Mouse (Mus musculus) small intestine, adult 2 months (tissue): ENCODE results near the gene Ttc17. TPM values are rescaled to one million over a fixed set of nuclear protein-coding genes. Genes with fewer than 3 reads are reported as not detected.
A peak's percentile ranks its signal among the peaks of the same experiment; 100 is the strongest.

Source experiments
- H3K27ac ChIP-seq: fragments of 200-500 bp; 2 replicates; pipeline ENCODE4 v1.5.1; 2012; ENCODE audit warnings: low read depth, low read length, control low read depth, inconsistent platforms; ENCODE audit not compliant: insufficient read depth
- H3K27me3 ChIP-seq: fragments of 200-500 bp; 2 replicates; pipeline ENCODE4 v1.6.1; 2012; ENCODE audit warnings: mild to moderate bottlenecking, moderate library complexity, low read length, inconsistent platforms; ENCODE audit not compliant: control insufficient read depth, insufficient read depth
- H3K36me3 ChIP-seq: fragments of 200-500 bp; 2 replicates; pipeline ENCODE4 v1.6.1; 2012; ENCODE audit warnings: mild to moderate bottlenecking, low read length, control low read depth, inconsistent platforms; ENCODE audit not compliant: control insufficient read depth, insufficient read depth
- H3K4me1 ChIP-seq: fragments of 200-500 bp; 2 replicates; pipeline ENCODE4 v1.6.1; 2012; ENCODE audit warnings: low read length, inconsistent platforms, mixed read lengths; ENCODE audit not compliant: control insufficient read depth, insufficient read depth, insufficient read length
- H3K4me3 ChIP-seq: fragments of 200-500 bp; 2 replicates; pipeline ENCODE4 v1.5.1; 2012; ENCODE audit warnings: low read depth, mild to moderate bottlenecking, control low read depth, inconsistent platforms, low read length, moderate library complexity
- CTCF ChIP-seq: fragments of 200-500 bp; IDR thresholded peaks from 2 replicates; pipeline ENCODE4 v1.5.1; 2012; ENCODE audit warnings: low read depth, mild to moderate bottlenecking, control low read depth, inconsistent platforms, low read length, moderate library complexity, mixed read lengths; ENCODE audit not compliant: insufficient replicate concordance, insufficient read length; ENCODE audit errors: extremely low read depth
- POLR2A ChIP-seq: fragments of 200-500 bp; IDR thresholded peaks from 2 replicates; pipeline ENCODE4 v1.6.1; 2012; ENCODE audit warnings: low read depth, mild to moderate bottlenecking, control low read depth, inconsistent platforms, low read length, moderate library complexity
- WGBS: fragments of 180-500 bp; shearing (Covaris S2); methylation state at CpG from one replicate; pipeline ENCODE4 v1.1.7; 2018; 5-methylcytosine and 5-hydroxymethylcytosine counted together
- polyA plus RNA-seq: library from polyadenylated mRNA; depleted of rRNA; stranded (reverse); fragments of >200 nt; gene quantifications from 2 replicates; pipeline ENCODE4 v1.2.3, GENCODE M21; 2012

The Ttc17 gene
- polyA plus RNA-seq, 1 experiment: 12.3 TPM

DNA sequence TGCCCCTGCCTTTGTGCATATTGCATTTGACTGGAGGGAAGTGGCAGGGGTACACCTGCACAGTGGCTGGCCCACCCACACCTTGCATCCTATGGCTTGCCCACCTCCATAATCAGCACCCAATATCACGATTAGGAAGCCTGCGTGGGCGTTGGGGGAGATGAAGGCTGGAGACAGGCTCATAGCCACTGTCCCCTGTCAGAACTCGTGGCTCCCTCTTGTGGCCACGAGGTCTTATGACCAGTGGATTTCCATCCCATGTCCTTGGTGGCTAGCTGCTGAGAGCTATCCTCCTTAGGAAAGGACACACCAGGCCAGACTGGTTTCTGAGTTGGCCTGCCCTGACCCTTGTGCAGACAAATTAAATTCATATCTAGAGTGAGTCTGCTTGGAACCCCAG lies 116.0 kb downstream of the Ttc17 start:
- Histone ChIP-seq H3K36me3 (no peaks in the 10 kb centered on the region), H3K4me3 (no peak overlapping the region), H3K4me1 (no peaks in the 10 kb centered on the region), H3K27me3 (no peaks in the 10 kb centered on the region), H3K27ac (no peak overlapping the region)
- WGBS: under 1% methylated on average over 5 of the region's 5 CpGs
- peak; percentile 75 for TF ChIP-seq CTCF
- no peak for TF ChIP-seq POLR2A

DNA sequence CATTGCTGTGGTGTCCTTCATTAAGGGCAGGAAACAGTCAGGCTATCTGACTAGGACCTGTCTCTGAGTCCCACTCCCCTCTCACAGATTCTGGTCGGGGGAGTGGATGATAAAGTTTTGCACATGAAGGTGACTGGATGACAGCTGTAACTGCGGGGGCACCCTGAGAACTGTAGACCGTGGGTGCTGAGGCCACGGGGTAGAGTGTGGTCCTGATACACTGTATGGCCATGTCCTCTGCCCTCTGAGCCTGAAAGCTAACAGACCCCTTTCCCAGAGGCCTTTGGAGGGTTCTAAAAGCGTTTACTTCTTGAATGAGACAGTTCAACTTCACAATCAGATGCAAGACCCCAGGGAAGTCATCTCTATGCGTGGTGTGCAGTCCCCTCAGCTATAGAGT lies 116.8 kb downstream of the Ttc17 start:
- Histone ChIP-seq H3K27ac (no peak overlapping the region), H3K4me1 (no peaks in the 10 kb centered on the region), H3K36me3 (no peaks in the 10 kb centered on the region), H3K4me3 (no peak overlapping the region), H3K27me3 (no peaks in the 10 kb centered on the region)
- 61% methylated on average over 6 of the region's 6 CpGs for WGBS
- TF ChIP-seq POLR2A: no peak
- no peak for TF ChIP-seq CTCF

GRCm38 (mm10) chr2:94289169-94289568 lies 117.3 kb downstream of the Ttc17 start:
- Histone ChIP-seq H3K4me3 (no peak overlapping the region), H3K27me3 (no peaks in the 10 kb centered on the region), H3K27ac (no peak overlapping the region), H3K4me1 (no peaks in the 10 kb centered on the region), H3K36me3 (no peaks in the 10 kb centered on the region)
- 2% methylated on average over 2 of the region's 2 CpGs for WGBS
- TF ChIP-seq CTCF (no peak), POLR2A (no peak)

DNA sequence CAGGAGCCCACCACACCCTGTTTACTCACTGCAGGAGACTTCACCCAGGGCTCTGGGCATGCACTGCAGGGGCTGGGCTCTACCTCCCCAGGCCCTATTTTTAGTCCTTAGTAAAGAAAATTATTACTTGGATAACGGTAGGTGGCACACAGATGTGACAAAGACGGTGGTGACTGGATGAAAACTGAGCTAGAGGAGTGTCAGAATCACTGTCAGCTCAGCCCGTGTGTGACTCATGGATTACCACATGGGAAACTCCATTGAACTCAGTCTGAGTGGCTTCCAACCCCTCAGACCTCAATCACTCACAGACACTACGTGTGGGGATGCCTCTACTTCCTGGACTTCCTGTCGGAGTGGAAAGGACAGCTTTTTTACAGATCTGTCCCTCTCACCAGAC lies 118.4 kb downstream of the Ttc17 start:
- TF ChIP-seq POLR2A: no peak
- TF ChIP-seq CTCF: no peak
- no peaks in the 10 kb centered on the region for H3K27me3 ChIP-seq
- WGBS: 33% methylated on average over 5 of the region's 5 CpGs

GRCm38 (mm10) chr2:94287435-94287834 lies 119.1 kb downstream of the Ttc17 start:
- H3K4me3 ChIP-seq: no peak overlapping the region
- H3K27me3 ChIP-seq: no peaks in the 10 kb centered on the region
- no peak for TF ChIP-seq CTCF
- TF ChIP-seq POLR2A: no peak
- WGBS: 66% methylated on average over 7 of the region's 7 CpGs
- no peaks in the 10 kb centered on the region for H3K4me1 ChIP-seq
- no peak overlapping the region for H3K27ac ChIP-seq
- no peaks in the 10 kb centered on the region for H3K36me3 ChIP-seq

More for the DNA sequence above, 118.4 kb downstream of the Ttc17 start:
- H3K36me3 ChIP-seq: no peaks in the 10 kb centered on the region
- no peaks in the 10 kb centered on the region for H3K4me1 ChIP-seq
- H3K4me3 ChIP-seq: no peak overlapping the region
- H3K27ac ChIP-seq: no peak overlapping the region

GRCm38 (mm10) chr2:94283526-94283925 lies 123.0 kb downstream of the Ttc17 start:
- no peaks in the 10 kb centered on the region for H3K27me3 ChIP-seq
- H3K4me3 ChIP-seq: no peak overlapping the region
- TF ChIP-seq POLR2A: no peak
- TF ChIP-seq CTCF: no peak
- H3K36me3 ChIP-seq: no peaks in the 10 kb centered on the region
- 59% methylated on average over 6 of the region's 6 CpGs for WGBS
- H3K4me1 ChIP-seq: no peaks in the 10 kb centered on the region
- H3K27ac ChIP-seq: no peak overlapping the region

GRCm38 (mm10) chr2:94279596-94279995 lies 126.9 kb downstream of the Ttc17 start:
- H3K27me3 ChIP-seq: no peaks in the 10 kb centered on the region; the same call in 1 of the 2 replicates
- WGBS: 68% methylated on average over 5 of the region's 5 CpGs
- no peaks in the 10 kb centered on the region for H3K36me3 ChIP-seq
- no peak overlapping the region for H3K4me3 ChIP-seq
- no peaks in the 10 kb centered on the region for H3K4me1 ChIP-seq
- no peak for TF ChIP-seq POLR2A
- no peak overlapping the region for H3K27ac ChIP-seq

DNA sequence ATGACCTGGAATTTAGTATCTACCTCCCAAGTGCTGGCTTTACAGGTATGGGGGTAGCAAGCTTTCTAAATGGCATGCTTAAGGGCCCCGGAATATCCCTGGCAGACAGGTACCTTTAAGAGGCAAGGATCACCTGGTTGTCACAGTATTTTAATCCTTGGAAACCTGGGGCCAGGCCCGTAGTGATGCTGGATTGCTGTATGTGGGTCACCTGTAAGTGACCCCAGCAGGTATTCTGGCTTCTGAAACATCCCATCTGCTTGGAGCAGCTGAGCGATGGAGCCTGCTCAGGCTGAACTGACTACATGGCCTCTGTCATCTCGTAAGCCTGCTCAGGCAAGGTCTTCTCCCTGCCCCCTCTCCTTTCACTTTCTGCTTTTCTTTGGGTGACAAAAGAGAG lies 130.4 kb downstream of the Ttc17 start:
- no peaks in the 10 kb centered on the region for H3K36me3 ChIP-seq
- H3K27me3 ChIP-seq: peaks cover 10% of the 10 kb centered on the region
- 73% methylated on average over 4 of the region's 4 CpGs for WGBS
- no peak overlapping the region for H3K4me3 ChIP-seq
- TF ChIP-seq CTCF: no peak
- no peak for TF ChIP-seq POLR2A
- no peak overlapping the region for H3K27ac ChIP-seq
- H3K4me1 ChIP-seq: peaks cover 9% of the 10 kb centered on the region
